Mouse (Mus musculus) adrenal gland, postnatal 25 days (tissue): ENCODE results near the gene Cnn2. TPM values are rescaled to one million over a fixed set of nuclear protein-coding genes. Genes with fewer than 3 reads are reported as not detected.

Experiments used
- DNase-seq: peaks from one replicate; pipeline ENCODE4 v3.0.0; 2021; ENCODE audit warnings: mixed read lengths
- total RNA-seq: library from RNA; stranded (reverse); gene quantifications from 2 replicates; pipeline ENCODE4 v1.2.3, GENCODE M21; 2021

Cnn2 gene
- total RNA-seq, 1 experiment from 2014 or later: 28.3 TPM

- DNase-seq: no peak
Observed at GRCm38 (mm10) chr10:80019471-80020131, 31.2 kb downstream of the Cnn2 start.

- no peak for DNase-seq
Observed at GRCm38 (mm10) chr10:80020191-80020590, 31.8 kb downstream of the Cnn2 start.

- no peak for DNase-seq
Observed at GRCm38 (mm10) chr10:80020603-80021319, 32.4 kb downstream of the Cnn2 start.

GRCm38 (mm10) chr10:80021320-80021641 is 32.9 kb downstream of the Cnn2 start:
- DNase-seq: no peak

GRCm38 (mm10) chr10:80022164-80022563 is 33.8 kb downstream of the Cnn2 start:
- no peak for DNase-seq

- no peak for DNase-seq
Observed at GRCm38 (mm10) chr10:80022806-80023205, 34.4 kb downstream of the Cnn2 start.

- DNase-seq: no peak
Observed at GRCm38 (mm10) chr10:80023758-80024157, 35.4 kb downstream of the Cnn2 start.

- DNase-seq: no peak
Observed at GRCm38 (mm10) chr10:80024229-80025043, 36.1 kb downstream of the Cnn2 start.

- DNase-seq: no peak
Observed at GRCm38 (mm10) chr10:80025044-80025347, 36.6 kb downstream of the Cnn2 start.

GRCm38 (mm10) chr10:80025463-80025862 is 37.1 kb downstream of the Cnn2 start:
- DNase-seq: no peak

GRCm38 (mm10) chr10:80025889-80026288 is 37.5 kb downstream of the Cnn2 start:
- no peak for DNase-seq

- DNase-seq: no peak
Observed at GRCm38 (mm10) chr10:80027681-80028520, 39.5 kb downstream of the Cnn2 start.

- DNase-seq: no peak
Observed at GRCm38 (mm10) chr10:80028521-80028846, 40.1 kb downstream of the Cnn2 start.

GRCm38 (mm10) chr10:80030191-80030590 is 41.8 kb downstream of the Cnn2 start:
- no peak for DNase-seq

GRCm38 (mm10) chr10:80030736-80031135 is 42.4 kb downstream of the Cnn2 start:
- no peak for DNase-seq

GRCm38 (mm10) chr10:80032799-80033480 is 44.6 kb downstream of the Cnn2 start:
- DNase-seq: peak; percentile 71

GRCm38 (mm10) chr10:80033511-80034391 is 45.4 kb downstream of the Cnn2 start:
- no peak for DNase-seq

- DNase-seq: no peak
Observed at GRCm38 (mm10) chr10:80035148-80035547, 46.8 kb downstream of the Cnn2 start.

- DNase-seq: no peak
Observed at GRCm38 (mm10) chr10:80035686-80036085, 47.3 kb downstream of the Cnn2 start.

- no peak for DNase-seq
Observed at GRCm38 (mm10) chr10:80036832-80037231, 48.4 kb downstream of the Cnn2 start.

- DNase-seq: peak; percentile 96
Observed at GRCm38 (mm10) chr10:80039559-80039979, 51.2 kb downstream of the Cnn2 start, which contains the start of gene Polr2e. Polr2e (minus strand) TSS chr10:80039795.
